Mouse (Mus musculus): ENCODE data around the gene Rce1. TPM values are rescaled to one million over a fixed set of nuclear protein-coding genes. Genes with fewer than 3 reads are reported as not detected.
A peak's percentile ranks its signal among the peaks of the same experiment; 100 is the strongest.

Gene Rce1
- polyA plus RNA-seq, 2 experiments = 20.0 to 23.6 TPM

GRCm38 (mm10) chr19:4573241-4573640 lies 52.2 kb downstream of the Rce1 start:
- H3K9ac ChIP-seq (replicated peaks) = no peak overlapping the region
- no peak overlapping the region for H3K4me2 ChIP-seq (ENCODE audit: low read depth)
- no peaks in the 10 kb centered on the region for H3K36me3 ChIP-seq (replicated peaks; ENCODE audit: control insufficient read depth, insufficient read depth, low read depth)
- H3K27me3 ChIP-seq (ENCODE audit: control insufficient read depth, insufficient read depth, low read length) = no peaks in the 10 kb centered on the region; the same call in 1 of the 2 replicates
- TF ChIP-seq CTCF (IDR thresholded peaks at IDR 0.05; ENCODE audit: low read depth) (peak; percentile 74), EP300 (IDR thresholded peaks at IDR 0.05; ENCODE audit: low read depth) (no peak)
- DNase-seq (ENCODE audit: low read depth in 3 of 3, low spot score in 3 of 3) (no peak), ATAC-seq (ENCODE audit: insufficient read depth) (no peak)
- 69% methylated on average over 1 of the region's 1 CpGs for WGBS (ENCODE audit: insufficient replicate concordance)
- no peak overlapping the region for H3K27ac ChIP-seq
- no peaks in the 10 kb centered on the region for H3K9me3 ChIP-seq (ENCODE audit: control insufficient read depth, low read length)
- H3K4me1 ChIP-seq (replicated peaks; ENCODE audit: control insufficient read depth in 2 of 2, insufficient read depth in 2 of 2, low read length in 1 of 2) = peaks cover 40 to 41% of the 10 kb centered on the region in 2 experiments
- H3K4me3 ChIP-seq (ENCODE audit: insufficient read depth in 1 of 2, low read depth in 2 of 2, low read length in 2 of 2) = no peak overlapping the region

Small RNA genes within 50 kb of the gene (microRNA-seq; reads per million reads assigned to microRNA genes)
- not detected for gene Mir6986

Other genes starting within 250 kb of the Rce1 start
- gene Kdm2a, start 227.4 kb downstream of the Rce1 start, polyA plus RNA-seq (2012; rRNA removed) = 18.9 and 19.0 TPM in 2 replicates
- 12.4 and 13.4 TPM in 2 replicates for gene Kdm2a, start 227.4 kb downstream of the Rce1 start, polyA plus RNA-seq (2014; fragmentation: Nextera tagmentation; extraction: Ambion mirVana)
- gene Rhod, start 186.2 kb downstream of the Rce1 start, polyA plus RNA-seq (2012; rRNA removed) = 3.8 and 5.3 TPM in 2 replicates
- 6.2 and 6.4 TPM in 2 replicates for gene Rhod, start 186.2 kb downstream of the Rce1 start, polyA plus RNA-seq (2014; fragmentation: Nextera tagmentation; extraction: Ambion mirVana)
- gene Syt12, start 148.2 kb downstream of the Rce1 start, polyA plus RNA-seq (2012; rRNA removed) = 0.06 and 0.15 TPM in 2 replicates
- 0.06 and 0.14 TPM in 2 replicates for gene Syt12, start 148.2 kb downstream of the Rce1 start, polyA plus RNA-seq (2014; fragmentation: Nextera tagmentation; extraction: Ambion mirVana)
- 0.03 TPM in 1 of 2 replicates, not detected in the other for gene 2010003K11Rik, start 127.1 kb downstream of the Rce1 start, polyA plus RNA-seq (2012; rRNA removed)
- gene 2010003K11Rik, start 127.1 kb downstream of the Rce1 start, polyA plus RNA-seq (2014; fragmentation: Nextera tagmentation; extraction: Ambion mirVana) = 0.08 and 0.15 TPM in 2 replicates
- 14.7 and 16.4 TPM in 2 replicates for gene Pcx, start 115.2 kb downstream of the Rce1 start, polyA plus RNA-seq (2012; rRNA removed)
- gene Pcx, start 115.2 kb downstream of the Rce1 start, polyA plus RNA-seq (2014; fragmentation: Nextera tagmentation; extraction: Ambion mirVana) = 25.6 and 29.1 TPM in 2 replicates
- gene Lrfn4, start 10.0 kb downstream of the Rce1 start, polyA plus RNA-seq (2012; rRNA removed) = 2.1 and 2.6 TPM in 2 replicates
- 0.42 and 0.64 TPM in 2 replicates for gene Lrfn4, start 10.0 kb downstream of the Rce1 start, polyA plus RNA-seq (2014; fragmentation: Nextera tagmentation; extraction: Ambion mirVana)
- gene Gm960, start 73.0 kb upstream of the Rce1 start, polyA plus RNA-seq (2012; rRNA removed) = 0.01 and 0.20 TPM in 2 replicates
- gene Gm960, start 73.0 kb upstream of the Rce1 start, polyA plus RNA-seq (2014; fragmentation: Nextera tagmentation; extraction: Ambion mirVana) = 0.75 TPM in 1 of 2 replicates, not detected in the other
- 0.04 and 0.08 TPM in 2 replicates for gene Sptbn2, start 85.5 kb upstream of the Rce1 start, polyA plus RNA-seq (2012; rRNA removed)
- 0.03 and 0.15 TPM in 2 replicates for gene Sptbn2, start 85.5 kb upstream of the Rce1 start, polyA plus RNA-seq (2014; fragmentation: Nextera tagmentation; extraction: Ambion mirVana)
- 3.3 and 3.4 TPM in 2 replicates for gene Rbm4b, start 130.9 kb upstream of the Rce1 start, polyA plus RNA-seq (2012; rRNA removed)
- gene Rbm4b, start 130.9 kb upstream of the Rce1 start, polyA plus RNA-seq (2014; fragmentation: Nextera tagmentation; extraction: Ambion mirVana) = 8.4 and 9.5 TPM in 2 replicates
- gene Rbm4, start 168.3 kb upstream of the Rce1 start, polyA plus RNA-seq (2012; rRNA removed) = 23.8 and 27.9 TPM in 2 replicates
- gene Rbm4, start 168.3 kb upstream of the Rce1 start, polyA plus RNA-seq (2014; fragmentation: Nextera tagmentation; extraction: Ambion mirVana) = 22.1 and 24.3 TPM in 2 replicates
- 10.7 and 15.1 TPM in 2 replicates for gene Gm21992, start 186.0 kb upstream of the Rce1 start, polyA plus RNA-seq (2012; rRNA removed)
- gene Gm21992, start 186.0 kb upstream of the Rce1 start, polyA plus RNA-seq (2014; fragmentation: Nextera tagmentation; extraction: Ambion mirVana) = 8.6 and 9.5 TPM in 2 replicates
- gene Rbm14, start 186.0 kb upstream of the Rce1 start, polyA plus RNA-seq (2012; rRNA removed) = 23.9 and 27.1 TPM in 2 replicates
- gene Rbm14, start 186.0 kb upstream of the Rce1 start, polyA plus RNA-seq (2014; fragmentation: Nextera tagmentation; extraction: Ambion mirVana) = 30.3 and 35.7 TPM in 2 replicates
- gene Ccs, start 213.7 kb upstream of the Rce1 start, polyA plus RNA-seq (2012; rRNA removed) = 24.0 and 38.1 TPM in 2 replicates
- 35.4 and 41.2 TPM in 2 replicates for gene Ccs, start 213.7 kb upstream of the Rce1 start, polyA plus RNA-seq (2014; fragmentation: Nextera tagmentation; extraction: Ambion mirVana)
- gene Ccdc87, start 213.7 kb upstream of the Rce1 start, polyA plus RNA-seq (2012; rRNA removed) = 0.01 and 0.02 TPM in 2 replicates
- not detected in 2 replicates for gene Ccdc87, start 213.7 kb upstream of the Rce1 start, polyA plus RNA-seq (2014; fragmentation: Nextera tagmentation; extraction: Ambion mirVana)
- 18.5 and 20.8 TPM in 2 replicates for gene Ctsf, start 229.5 kb upstream of the Rce1 start, polyA plus RNA-seq (2012; rRNA removed)
- 30.6 and 32.8 TPM in 2 replicates for gene Ctsf, start 229.5 kb upstream of the Rce1 start, polyA plus RNA-seq (2014; fragmentation: Nextera tagmentation; extraction: Ambion mirVana)